Mouse (Mus musculus) ZHBTc4 (cell line): ENCODE data around the gene Cplx1.
"Not testable (repeated sequence)": the region's sequence is repeated elsewhere in the genome, so short reads cannot be mapped to it uniquely, and the experiment has no call there.

ENCODE experiments used
- DNase-seq: peaks from one replicate; pipeline ENCODE4 v3.0.0-alpha.2; 2011; ENCODE audit warnings: low read depth, low spot score

Gene Cplx1

GRCm38 (mm10) chr5:108516655-108517054, 33.2 kb downstream of the Cplx1 start:
- DNase-seq = no peak

GRCm38 (mm10) chr5:108515581-108516361, 34.1 kb downstream of the Cplx1 start:
- peak; percentile 19 for DNase-seq

GRCm38 (mm10) chr5:108502286-108502685, 47.5 kb downstream of the Cplx1 start:
- no peak for DNase-seq

- DNase-seq = no peak
These were observed 48.3 kb downstream of the Cplx1 start for GRCm38 (mm10) chr5:108501573-108501972.

- DNase-seq = not testable (repeated sequence)
These were observed 63.7 kb downstream of the Cplx1 start for GRCm38 (mm10) chr5:108486148-108486547.

- peak; percentile 55 for DNase-seq
These were observed 64.6 kb downstream of the Cplx1 start for GRCm38 (mm10) chr5:108485239-108485638.

GRCm38 (mm10) chr5:108483006-108483405, 66.8 kb downstream of the Cplx1 start:
- DNase-seq = no peak

GRCm38 (mm10) chr5:108475977-108476376, 73.8 kb downstream of the Cplx1 start:
- no peak for DNase-seq

- no peak for DNase-seq
These were observed 76.1 kb downstream of the Cplx1 start for GRCm38 (mm10) chr5:108473737-108474136.

- no peak for DNase-seq
These were observed 80.2 kb downstream of the Cplx1 start for GRCm38 (mm10) chr5:108469617-108470016.
